Mouse (Mus musculus): Measurements from ENCODE around the gene Hpgd.
"Not testable (repeated sequence)": the region's sequence is repeated elsewhere in the genome, so short reads cannot be mapped to it uniquely, and the experiment has no call there.

Hpgd gene

DNA sequence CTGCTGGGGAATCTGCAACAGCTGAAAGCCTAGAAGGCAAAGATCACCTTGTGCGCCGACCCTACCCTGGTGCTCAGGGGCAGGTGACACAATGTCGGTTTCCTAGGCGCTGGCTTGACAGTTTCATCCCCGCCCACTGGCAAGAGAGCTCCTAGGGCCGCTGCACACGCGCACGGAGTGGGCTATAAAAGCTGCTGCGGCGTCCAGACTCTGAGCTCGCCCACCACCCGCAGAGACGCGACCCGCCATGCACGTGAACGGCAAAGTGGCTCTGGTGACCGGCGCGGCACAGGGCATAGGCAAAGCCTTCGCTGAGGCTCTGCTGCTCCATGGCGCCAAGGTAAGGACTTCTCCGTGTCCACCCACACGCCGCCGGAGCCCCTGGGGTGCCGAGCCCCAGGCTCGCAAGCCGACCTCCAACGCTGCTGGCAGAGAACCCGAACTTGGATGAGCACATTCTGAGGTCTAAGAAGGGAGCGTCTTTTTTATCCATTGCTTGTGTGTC lies at the start of gene Hpgd:
TSS of gene Hpgd (plus strand) at position 213 of the 505 bp plus-strand sequence.
- peak; percentile 57 for DNase-seq

DNA sequence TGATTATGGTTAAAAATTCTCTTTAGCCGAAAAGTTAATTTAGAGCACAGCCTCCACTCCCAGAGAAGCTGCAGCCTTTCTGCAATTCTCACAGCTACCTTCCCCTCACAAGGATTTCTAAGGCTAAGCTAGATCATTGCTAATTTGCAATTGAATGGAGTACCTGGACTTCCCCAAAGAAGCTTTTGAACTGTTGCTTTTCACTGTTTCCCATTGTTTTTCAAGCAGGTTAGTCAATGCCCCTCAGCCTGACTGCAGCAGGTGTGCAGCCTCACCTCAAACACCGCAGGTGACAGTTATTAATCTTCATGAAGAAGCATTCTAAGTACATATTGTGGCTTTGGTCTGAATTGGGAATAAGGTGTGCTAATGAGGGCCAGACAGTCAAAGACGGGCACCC lies 42.7 kb upstream of the Hpgd start:
- not testable (repeated sequence) for DNase-seq

DNA sequence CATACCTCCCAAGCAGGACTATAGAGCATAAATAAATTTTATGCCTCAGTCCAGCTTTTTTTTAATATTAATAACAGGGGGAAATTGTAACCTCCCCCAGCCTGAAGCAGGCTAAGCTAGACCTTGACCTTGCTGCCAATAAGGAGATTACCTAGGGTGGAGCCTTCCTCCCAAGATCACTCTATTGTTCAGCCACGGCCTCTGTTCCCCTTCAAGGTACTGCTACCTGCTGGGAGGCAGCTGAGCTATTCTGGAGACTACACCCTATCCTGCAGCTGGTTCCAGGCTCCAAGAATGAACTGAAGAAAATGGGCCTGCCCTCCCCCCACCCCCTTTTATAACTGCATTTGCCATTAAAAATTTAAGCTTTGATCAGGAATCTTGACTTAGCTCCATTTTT lies 42.1 kb upstream of the Hpgd start:
- DNase-seq = no peak

DNA sequence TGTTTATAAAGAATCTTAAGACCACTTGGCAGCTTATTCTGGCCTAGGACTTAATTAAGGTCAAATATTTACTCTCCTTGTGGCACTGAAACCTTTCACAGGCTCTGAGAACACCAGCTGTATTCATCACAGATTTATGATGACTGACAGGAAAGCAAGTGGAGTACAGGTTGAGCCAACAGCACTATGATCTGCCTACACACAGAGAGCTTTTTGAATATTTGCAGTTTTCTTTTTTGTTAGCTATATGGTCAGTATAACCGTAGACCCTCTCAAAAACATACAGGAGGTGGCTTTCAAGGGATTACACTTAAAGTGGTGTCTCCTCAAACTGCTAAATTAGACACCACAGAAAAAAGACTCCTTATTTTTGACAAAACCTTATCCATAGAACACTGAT lies 33.2 kb upstream of the Hpgd start:
- DNase-seq = no peak

DNA sequence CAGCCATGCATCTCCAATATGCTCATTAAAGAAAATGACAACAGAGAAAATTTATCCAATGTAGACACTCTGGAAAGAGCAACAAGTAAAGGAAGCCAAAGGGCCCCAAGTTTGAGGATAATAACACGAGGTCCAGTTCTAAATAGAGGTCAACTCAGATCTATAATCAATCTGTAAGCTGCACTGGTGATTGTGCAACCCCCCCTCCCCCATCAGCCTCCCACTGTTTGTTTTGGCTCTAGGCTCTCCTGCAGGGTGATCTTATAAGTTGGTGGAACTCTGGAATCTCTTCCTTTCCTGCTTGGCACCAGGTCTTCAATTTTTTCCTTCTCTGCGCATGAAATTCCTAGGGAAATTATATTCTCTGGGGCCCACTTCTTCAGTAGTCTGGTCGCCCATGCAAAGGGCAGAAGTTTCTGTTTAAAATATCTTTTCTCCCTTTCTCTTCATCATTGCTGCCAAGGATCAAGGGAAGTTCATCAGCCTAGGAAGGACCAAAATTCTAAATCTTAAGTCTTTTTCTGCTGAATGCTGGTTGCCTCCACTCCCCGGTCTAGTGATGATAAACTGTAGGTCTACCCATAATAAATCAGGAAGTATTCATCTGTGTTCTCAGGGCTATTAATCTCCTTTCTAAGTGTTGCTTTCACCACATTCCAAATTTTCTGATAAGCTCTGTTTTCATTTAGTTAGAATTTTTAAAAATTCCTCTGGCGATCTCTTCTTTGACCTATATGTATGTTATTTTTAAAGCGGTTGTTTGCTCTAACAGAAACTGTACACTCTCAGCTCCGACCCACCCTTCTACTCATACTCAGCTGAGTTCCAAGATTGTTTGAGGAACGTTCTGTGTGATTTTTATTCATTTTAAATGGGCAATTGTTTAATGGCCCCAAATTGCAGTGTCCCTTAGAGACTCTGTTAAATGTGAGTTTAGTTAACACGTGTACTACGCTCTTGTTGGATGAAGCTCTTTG lies 24.4 kb upstream of the Hpgd start:
- DNase-seq = peak; percentile 37

DNA sequence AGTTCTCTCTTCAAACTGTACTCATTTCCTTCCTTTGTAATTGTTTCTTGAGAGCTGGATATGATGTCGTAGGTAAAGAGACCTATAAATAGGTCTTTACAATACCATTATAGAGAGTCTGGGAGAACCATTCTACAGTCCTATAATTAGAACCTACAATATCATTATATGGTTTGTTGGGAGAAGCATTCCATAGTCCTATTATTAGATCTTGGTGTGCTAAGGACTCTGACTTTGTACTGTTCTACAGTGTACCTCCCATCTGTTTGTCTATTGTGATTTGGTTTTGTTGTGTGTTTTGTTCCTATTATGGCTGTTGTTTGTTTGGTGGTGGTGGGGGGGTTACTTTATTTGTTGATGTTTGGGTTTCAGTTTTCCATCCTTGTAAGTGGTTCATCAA lies 21.5 kb upstream of the Hpgd start:
- no peak for DNase-seq

DNA sequence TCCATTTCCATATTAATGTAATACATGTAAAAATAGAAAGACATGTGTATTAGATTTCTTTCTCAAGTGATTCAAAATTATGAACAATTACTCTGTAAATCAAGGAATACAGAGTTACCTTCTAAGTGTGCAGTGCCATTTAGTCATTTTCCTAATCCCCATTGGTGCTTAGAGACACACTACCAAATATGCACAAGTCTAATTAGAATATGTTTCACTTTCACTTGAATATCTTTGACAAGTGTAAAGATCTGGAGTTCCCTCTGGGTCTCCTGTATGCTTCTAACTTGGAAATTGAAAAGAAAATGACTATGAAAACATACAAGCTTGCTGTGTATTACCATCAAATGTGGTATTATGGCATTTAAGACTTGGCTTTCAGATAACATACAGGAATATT lies 19.1 kb upstream of the Hpgd start:
- DNase-seq = no peak

DNA sequence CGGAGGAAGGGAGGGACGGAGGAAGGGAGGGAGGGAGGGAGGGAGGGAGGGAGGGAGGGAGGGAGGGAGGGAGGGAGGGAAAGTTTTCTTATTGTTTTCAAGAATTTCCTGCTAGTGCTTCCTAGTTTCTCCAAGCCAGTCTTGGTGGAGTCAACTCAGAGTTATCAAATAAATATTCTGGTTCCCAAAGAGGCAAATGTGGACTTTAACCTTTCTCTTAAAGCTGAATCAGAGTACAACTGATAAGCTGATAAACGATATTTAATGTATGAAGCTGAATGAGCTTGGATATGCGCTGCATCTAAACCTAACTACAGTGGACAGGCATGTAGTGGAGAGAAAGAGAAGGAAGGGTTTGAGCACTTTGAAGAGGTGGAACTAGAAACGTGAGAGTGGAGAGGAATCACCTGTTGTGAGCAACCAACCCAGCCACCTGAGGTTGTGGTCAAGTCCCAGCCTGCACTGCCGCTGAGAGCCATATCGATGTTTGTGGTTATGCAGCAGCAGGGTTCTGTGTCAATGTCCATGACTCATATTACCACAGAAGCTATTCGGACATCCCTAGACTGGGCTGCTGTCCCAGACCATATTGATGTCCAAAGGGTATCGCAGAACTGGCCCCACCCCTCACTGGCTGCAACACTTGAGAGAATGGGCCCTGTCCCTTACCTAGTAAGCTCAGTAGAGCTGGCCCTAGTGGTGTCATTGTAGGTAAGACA lies 16.4 kb upstream of the Hpgd start:
- DNase-seq = no peak

DNA sequence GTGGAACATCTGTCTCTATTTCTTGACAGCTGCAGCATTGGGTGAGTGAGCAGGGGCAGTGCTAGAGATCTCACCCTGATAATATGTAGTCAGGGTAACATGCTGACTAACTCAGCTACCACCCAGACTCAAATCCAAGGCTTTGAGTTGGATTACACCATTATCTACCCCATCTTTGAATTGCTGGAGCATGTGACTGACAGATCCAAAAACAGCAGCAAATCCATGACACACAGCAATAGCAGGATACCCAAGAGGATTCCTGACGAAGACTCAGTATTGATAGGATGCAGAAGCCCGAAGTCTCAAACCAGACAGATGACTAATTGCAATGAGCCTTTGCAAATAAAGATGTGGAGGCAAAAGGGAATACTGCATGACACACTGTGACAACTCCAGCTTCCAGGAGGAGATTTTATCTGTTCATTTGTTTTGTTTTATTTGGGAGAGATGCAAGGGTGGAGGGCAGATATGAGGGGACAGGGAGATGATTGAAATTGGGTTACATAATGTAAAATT lies 15.8 kb upstream of the Hpgd start:
- no peak for DNase-seq

DNA sequence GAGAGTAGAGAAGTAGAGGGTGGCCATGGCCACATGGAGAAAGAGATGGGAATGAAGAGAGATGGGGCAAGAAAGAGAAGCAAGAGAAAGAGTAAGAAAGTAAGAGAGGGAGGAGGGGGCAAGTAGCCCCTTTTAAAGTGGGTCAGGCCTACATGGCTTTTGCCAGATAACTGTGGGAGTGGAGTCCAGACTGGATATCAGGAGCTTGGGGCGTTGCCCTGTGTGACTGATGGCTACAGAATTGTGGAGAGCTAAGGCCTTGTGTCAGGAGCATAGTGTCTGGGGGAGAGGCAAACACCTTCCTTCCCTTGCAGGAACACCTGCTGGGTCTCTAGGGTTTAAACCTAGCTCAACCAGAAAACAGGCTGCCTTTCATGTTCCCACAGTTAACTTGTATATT lies 10.4 kb upstream of the Hpgd start:
- no peak for DNase-seq

DNA sequence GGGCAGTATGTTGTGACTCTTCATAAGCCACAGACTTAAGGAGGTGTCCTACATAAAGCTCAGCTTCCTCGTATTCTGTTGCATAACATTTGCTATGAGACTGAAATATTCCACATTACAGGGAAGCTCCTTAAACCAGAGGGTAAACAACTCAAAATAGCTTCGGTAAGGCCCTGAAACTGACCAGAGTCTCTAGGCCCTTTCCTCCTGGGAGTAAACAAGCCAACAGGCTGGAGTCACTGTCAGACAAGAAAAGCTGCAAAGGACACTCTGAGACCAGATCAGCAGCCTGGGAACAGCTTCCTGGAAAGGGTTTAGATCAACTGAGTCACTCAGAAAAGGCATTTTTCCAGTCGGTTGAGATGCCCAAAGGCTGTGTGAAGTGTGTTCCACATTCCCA lies 9.4 kb upstream of the Hpgd start:
- no peak for DNase-seq

DNA sequence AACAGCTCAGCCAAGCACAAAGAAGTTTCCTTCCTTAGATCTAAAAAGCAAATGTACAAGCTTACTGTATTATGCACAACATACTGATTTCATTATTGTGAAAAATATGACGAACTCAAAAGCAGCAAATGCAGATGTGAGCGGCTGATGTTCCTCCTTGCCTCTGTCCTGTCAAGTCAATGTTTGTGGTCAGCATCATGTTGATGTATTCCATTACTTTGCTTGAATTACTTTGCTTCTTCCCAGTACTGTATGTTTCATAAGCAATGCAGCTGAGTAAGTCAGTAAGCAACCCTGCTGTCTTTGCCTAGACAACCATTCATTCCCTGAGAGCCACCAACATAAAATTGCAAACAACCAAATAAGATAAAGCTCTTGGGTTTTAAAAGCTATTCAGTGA lies 7.7 kb upstream of the Hpgd start:
- no peak for DNase-seq

DNA sequence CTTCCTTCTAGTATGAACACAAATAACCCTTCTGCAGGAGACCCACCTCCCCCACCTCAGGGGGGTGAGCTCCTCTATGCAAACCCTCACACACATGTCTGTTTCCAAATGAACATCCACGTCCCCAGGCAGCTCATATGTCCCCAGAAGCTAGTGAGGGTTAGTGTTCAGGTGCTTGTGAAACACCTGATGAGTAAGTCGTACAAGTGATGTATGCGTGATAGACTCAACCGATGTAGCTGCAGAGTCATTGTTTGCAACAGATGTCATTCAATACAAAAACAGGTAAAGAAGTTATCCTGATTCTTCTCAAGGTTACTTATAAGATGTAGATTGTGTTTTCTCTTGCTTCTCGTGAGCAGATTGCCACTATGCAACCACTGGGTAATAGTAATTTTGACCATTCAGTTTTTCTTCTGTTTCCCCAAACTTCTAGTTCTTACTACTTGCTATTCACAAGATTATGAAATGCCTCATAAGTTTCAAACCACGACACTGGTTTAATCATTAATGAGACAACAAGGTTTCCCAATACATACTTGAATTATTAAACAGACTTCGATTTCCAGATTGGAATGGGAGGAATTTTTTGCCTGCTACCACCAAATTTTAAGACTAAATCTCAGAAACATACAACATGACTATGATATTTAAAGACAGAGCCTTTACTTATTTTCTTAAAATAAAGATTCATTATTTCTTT lies 6.9 kb upstream of the Hpgd start:
- no peak for DNase-seq

DNA sequence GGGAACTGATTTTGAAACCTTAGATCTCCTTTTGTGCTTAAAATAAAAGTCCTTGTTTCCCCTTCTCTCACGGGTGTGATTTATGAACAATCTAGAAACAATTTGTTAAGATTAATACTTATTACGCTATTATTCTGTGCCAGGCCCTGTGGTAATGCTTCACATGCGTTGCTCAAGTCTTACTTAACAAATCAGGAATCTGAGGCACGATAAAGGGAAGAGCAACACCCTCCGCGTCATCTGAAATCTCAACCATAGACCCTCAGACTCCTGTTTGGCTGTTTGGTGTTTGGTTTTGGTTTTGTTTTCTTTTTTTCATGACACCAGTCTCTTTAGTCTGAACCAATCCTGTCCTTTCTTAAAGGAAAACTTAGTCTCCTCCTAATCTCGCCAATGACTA lies 2.1 kb upstream of the Hpgd start:
- DNase-seq = no peak

DNA sequence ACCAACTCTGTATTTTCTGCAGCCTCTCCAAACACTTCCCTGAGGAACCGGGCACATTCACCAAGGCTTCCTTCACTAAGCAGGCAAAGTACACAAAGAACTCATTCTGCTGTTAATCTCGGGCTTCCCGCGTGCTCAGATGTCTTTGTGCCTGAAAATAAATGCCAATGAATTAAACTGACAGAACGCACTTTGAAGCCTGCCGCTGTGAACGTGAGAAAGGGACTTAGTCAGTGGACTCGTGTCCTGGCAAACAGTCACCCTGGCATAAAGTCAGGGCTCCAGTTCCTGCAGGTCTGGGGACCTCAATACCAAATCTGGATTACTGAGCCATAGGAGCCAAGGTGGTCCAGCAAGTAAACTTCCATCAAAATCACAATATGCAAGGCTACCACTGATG lies 905 bp upstream of the Hpgd start:
- peak; percentile 28 for DNase-seq

DNA sequence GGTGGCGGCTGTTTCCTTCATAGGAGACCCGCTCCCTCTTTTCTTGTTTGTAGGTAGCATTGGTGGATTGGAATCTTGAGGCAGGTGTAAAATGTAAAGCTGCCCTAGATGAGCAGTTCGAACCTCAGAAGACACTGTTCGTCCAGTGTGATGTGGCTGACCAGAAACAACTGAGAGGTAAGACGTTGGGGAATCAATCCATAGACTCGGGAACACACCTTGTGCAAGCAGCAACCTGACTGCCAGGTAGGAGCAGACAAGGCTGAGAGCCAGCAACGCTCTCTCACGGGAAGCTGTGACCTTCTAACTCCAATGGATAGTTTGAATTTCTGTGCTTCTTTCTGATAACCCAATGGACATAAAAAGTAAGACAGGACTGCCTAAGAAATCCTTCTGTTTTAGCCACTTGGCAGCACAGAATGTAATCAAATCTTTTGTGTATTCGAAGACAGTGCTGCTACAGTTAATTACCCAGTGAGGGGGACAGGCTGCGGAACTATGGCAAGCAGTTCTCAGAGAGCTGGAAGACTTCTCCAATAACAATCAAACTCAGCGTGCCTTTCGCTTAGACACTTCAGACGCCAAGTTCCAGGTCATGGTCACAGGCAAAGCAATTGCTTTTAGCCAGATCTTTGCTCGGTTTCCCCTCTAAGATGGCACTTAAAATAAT lies 636 bp downstream of the Hpgd start:
- peak; percentile 18 for DNase-seq

DNA sequence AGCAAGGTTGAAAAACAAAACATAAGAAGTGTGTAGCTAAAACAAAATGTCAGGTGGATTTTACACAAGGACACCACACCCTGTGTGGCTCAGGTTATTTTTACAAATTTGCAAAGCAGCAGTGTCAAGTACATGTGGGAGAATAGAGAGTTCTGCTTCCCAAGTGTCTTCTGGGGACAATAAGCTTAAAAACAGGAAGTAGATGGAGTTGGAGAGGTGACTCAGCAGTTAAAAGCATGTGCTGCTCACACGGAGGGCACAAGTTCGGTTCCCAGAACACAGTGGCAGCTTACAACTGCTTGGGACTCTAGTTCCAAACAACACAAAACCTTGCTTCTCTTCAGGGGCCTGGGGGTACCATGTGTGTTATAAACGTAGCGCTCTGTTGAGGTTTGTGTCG lies 5.0 kb downstream of the Hpgd start:
- DNase-seq = no peak

DNA sequence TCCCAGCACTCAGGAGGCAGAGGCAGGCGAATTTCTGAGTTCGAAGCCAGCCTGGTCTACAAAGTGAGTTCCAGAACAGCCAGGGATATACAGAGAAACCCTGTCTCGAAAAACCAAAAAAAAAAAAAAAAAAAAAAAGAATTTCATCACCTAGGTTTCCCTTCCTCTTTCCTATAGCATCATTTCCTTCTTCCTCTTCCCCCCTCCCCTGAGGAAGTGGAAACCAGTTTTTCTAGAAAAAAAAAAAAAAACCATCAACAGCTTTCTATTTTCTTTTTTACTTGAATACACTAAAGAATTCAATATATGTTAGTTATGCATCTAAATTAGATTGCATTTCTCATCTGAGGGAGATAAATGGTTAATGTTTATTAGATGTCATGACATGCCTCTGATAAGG lies 6.9 kb downstream of the Hpgd start:
- not testable (repeated sequence) for DNase-seq

DNA sequence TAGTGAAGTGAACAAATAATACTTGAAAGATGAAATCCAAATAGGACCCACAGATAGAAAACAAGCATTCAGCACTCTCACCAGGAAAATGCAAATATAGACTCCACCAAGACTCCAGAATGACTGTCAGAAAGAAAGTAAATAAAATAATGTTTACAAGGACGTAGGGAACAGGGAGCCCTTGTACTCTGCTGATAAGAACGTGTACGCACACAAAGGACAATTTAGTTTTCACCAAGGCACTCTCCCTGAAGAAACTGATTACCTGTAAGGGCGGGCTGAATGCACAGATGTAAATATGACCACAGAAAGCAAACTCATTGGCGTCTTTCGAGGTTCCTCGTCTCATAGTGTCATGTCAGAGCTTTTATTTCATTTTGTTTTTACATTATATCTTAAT lies 10.2 kb downstream of the Hpgd start:
- no peak for DNase-seq

DNA sequence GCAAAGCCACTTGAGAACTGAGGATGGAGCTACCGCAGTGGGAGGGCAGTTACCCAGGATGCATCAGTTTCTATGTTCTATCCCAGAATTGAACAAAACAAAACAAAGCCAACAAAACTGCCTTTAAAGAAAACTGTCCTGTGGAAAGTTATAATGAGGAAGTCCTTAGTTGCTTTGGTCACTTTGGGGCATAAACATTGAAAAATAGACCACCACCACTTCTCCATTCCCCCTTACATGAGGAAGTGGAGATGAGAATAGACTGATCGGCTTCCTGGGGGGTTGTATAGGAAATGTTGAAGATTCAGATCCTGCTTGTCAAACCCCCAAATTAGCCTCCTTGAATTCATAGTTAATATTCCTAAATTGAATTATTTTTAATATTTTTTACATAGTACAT lies 19.2 kb downstream of the Hpgd start:
- DNase-seq = no peak

DNA sequence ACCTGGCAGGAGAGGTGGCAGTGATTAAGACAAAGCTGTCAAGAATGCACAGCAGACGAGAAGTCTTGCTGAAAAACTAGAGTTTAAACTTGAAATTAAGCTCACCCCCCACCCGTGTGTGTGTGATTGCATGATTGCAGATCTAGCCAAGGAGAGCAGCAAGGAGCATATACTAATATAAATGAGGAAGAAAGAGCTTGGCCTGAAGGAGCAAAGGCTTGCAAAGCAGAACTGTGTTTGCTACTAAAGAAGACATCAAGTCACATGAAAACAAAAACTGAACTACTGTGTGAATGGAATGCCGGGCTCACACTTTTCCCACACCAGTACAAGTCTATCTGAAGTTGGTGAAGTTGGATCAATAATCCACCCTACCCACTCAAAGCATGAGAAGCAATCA lies 20.8 kb downstream of the Hpgd start:
- DNase-seq = no peak

DNA sequence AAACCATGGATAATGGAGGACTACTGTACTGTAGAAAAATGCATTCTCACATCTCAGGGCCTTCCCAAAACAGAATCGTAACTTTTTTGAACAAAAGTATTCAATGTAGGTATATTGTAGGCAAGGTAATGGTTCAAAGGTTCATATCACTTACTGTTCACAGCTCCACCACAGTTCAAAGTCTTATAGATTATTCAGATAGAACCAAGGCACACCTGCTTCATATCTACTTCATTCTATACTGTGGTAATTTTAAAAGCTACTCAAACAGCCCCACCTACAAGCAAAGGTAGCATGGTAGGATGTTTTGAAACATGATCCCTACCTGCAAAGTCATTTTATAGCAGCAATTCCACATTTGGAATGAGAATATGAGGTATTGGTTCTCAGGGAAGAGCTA lies 28.9 kb downstream of the Hpgd start:
- no peak for DNase-seq

DNA sequence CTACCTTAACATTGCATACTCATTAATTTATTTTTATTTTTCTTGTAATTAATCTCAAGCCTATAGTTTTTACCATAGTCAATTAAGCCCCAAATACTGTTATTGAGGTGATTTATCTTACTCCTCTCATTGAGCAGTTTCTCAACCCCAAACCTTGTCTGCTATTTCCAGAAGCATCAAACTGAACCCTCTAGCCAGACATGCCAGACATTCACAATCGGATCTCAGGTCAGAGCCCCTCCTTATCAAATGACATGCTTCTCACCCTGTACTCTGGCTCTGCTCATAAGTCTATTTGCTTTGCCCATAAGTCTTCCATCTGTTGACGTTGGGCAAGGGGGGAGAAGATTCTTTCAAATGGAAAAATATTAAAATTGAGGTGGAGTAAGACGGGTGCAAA lies 33.3 kb downstream of the Hpgd start:
- DNase-seq = no peak
